Mouse (Mus musculus) A20 (cell line): ENCODE measurements at regions not wholly inside any gene's neighbourhood (a gene's known extent, or its start where the extent isn't known, plus 50 kb on each side); places are given as distances from the start of the nearest gene placed in this dataset.

Source experiments
- DNase-seq: peaks from one replicate; pipeline ENCODE4 v3.0.0-alpha.2; 2011; ENCODE audit warnings: low read depth, low spot score

- DNase-seq: peak; percentile 22
Measured at GRCm38 (mm10) chr6:126481257-126481656, 54.0 kb downstream of the Kcna5 start.

DNA sequence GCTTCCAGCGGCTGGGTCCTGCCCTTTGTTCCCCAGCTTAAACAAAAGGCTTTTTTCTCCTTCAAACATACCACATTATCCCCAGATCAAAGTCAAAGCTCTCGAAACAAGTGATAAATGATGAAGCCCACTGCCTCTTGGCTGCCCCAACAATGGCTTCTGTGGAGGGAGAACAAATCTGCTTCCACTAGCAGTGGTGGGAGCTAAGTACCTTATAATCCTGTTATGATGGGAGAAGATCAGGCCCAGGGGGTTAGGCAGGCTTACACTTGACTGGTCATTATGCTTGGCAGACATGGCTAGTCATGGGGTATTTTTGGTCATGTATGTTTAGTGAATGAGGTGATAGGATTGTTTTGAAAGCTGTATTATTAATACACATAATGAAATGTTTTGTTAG, 57.7 kb downstream of the Kcna5 start:
- DNase-seq: no peak

DNA sequence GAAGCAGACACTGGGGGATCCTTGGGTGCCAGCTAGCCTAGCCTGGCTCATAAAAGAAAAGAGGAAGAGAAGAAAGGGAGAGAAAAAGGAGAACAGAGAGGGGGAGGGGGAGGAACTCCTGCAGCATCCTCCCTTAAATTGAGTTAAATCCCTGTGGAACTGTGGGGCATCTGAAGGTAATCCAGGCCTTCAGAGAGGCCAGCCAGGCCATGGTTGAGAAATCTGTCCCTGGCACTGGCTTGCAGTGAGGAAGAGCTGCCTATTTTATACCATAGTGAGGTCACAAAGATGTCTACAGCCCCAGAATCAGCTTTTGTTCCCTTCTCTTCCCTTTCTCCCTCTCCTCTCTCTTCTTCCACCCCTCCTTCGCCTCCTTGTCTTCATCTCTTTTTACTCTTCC, 58.5 kb downstream of the Kcna5 start:
- no peak for DNase-seq

DNA sequence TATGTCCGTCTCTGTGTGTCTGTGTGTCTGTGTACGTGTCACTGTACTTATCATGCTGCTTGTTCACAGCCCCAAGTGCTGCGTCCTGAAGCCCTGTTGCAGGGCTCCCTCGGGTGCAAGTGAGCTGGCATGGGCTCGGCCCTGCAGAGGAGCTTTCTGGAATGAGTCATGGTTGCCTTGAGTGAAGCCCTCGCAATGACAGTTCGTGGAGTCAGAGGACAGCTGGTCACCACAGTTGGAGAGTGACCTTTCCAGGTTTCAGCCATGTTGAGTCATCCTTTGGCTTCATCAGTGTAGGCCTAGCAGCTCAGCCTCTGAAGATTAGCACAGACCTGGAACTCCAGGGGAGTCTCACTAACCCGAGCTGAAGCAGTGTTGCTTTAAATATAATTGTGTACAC, 59.7 kb downstream of the Kcna5 start:
- DNase-seq: no peak

DNA sequence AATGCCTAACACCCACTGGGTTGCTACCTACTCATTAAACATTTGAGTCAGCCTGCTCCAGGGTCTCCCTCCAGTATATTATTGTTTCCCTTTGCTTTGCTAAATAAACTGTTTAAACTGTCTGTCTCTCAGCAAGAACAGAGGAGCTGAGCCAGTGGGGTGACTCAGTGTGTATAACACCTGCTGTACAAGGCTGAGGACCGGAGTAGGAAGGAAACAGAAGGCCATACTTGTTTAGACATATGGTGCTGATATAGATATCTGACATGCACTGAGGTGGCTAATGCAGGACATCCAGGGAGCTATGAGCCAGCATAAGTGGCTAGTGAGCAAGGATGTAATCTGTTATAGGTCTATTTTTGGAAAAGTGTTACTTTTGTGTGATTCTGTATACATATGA, 81.5 kb downstream of the Kcna5 start:
- no peak for DNase-seq

- DNase-seq: peak; percentile 23
Measured at GRCm38 (mm10) chr6:126445519-126445918, 89.7 kb downstream of the Kcna5 start.

- DNase-seq: no peak
Measured at GRCm38 (mm10) chr6:126440254-126440653, 95.0 kb downstream of the Kcna5 start.

DNA sequence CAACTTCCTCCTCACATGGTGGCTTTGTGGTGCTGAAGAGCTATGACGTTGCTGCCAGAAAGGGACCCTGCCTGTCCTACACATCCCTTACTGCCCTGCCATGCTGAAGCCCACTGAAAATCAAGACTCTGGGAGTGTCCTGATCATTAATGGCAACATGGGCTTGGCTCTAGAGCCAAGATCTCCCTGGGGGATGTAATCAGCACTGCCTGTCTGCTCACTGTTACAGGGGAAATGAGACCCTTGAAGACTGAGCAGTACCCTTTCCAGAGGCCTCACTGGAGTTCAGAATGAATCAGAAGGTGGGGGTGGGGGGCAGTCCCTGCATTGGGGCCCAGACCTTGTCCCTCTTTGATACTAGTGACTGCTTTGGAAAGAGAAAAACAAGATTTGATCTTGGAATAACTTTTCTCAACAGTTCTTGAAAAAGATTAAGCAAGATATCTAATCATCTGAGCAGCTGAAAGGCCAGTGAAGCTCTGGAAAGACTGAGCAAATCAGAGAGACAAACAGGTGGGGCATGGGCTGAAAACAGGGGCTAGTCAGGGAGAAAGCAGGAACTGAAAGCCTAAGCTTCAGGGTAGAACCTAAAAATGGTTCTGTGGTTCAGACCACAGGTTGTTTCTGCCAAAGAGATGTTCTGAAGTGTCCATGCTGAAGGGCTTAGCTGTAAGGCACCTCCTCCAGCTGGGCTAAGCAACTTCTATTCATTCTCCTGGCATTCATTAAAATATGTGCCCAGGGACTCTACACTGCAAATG, 97.1 kb downstream of the Kcna5 start:
- peak; percentile 87 for DNase-seq

DNA sequence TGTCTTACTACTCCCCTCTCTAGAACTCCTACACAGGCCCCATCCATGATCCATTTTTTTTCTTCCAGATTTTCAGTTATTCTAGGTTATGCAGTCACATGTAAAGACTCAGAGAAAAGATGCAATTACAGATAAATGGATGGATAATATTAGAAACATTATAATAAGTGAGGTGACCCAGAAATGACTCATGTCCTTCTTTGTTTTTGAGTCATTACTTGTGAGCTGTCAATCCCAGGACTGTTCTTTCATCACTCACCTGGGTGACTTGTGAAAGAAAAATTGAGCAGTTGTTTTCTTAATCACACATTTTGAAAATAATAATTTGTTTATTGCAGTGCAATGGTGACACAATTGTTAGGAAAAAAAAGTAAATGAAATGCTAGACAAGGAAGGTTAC, 108.0 kb downstream of the Kcna5 start:
- no peak for DNase-seq

- no peak for DNase-seq
Measured at GRCm38 (mm10) chr6:126405736-126406135, 129.5 kb downstream of the Kcna5 start.

- DNase-seq: no peak
Measured at GRCm38 (mm10) chr6:126404331-126405070, 130.7 kb downstream of the Kcna5 start.

DNA sequence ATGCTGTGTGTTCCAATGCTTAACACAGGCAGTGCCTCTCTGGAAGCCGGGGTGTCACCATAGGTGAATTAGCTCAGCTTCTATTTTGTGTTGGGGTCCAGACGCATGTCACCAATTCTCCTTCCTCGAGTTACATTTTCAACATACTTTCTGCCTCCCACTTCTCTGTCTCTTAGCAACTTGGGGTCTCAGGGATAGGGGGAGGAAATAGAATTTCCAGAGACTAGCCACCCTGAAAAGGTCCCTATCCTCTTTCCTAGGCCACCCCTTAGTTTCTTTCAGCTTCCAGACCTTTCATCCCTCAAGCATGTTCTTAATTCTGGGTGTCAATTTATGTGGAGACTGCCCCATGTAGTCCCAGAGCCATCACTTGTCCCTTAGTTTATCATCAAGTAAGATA, 135.6 kb downstream of the Kcna5 start:
- DNase-seq: no peak

- DNase-seq: no peak
Measured at GRCm38 (mm10) chr6:126398641-126399040, 136.6 kb downstream of the Kcna5 start.

DNA sequence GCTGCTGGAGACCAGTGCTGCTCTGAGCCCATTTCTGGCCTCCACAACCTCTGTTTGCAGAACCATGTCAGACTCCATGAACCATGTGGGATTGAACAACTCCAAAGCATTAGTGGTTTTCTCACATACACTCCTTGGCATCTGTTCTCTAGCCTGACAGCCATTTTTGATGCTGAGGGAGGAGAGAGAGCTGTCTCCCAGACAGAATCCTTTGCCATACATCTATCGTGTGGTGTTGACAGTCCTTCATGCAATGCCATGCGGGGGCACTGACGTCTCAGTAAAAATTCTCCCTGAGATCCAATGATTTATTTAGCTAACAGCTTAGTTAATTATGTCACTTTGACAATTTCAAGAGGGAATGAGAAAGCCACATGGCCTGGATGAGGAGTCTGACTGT, 140.2 kb downstream of the Kcna5 start:
- DNase-seq: no peak

DNA sequence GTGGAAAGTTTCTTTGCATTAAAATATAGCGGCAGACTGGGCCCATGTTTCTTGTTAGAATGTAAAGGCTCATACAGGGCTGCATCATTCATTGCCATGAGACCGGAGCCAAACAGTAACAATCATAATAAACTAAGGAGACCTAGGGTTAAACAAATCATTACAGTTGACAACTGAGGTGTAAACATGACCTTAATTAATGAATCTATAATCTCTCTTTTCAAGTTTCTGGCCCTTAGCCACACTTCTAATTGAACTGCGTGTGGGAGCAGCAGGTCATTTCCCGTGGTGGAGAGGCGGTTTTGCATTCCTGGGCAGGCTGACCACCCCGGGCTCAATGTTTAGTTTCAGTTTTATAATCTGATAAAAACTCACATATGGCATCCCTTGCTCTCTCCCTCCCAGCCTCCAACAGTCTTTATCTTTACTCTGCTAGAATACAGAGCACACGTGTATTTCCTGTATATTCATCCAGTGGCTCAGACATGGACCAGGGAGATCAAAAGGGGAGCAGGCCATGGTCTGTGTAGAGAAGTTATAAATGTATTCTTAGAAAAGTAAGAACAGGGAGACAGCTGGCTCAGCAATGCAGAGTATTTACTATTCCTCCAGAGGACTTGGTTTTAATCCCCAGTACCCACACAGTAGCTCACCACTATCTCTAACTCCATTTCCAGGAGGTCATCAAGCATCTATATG, 141.0 kb downstream of the Kcna5 start:
- no peak for DNase-seq

DNA sequence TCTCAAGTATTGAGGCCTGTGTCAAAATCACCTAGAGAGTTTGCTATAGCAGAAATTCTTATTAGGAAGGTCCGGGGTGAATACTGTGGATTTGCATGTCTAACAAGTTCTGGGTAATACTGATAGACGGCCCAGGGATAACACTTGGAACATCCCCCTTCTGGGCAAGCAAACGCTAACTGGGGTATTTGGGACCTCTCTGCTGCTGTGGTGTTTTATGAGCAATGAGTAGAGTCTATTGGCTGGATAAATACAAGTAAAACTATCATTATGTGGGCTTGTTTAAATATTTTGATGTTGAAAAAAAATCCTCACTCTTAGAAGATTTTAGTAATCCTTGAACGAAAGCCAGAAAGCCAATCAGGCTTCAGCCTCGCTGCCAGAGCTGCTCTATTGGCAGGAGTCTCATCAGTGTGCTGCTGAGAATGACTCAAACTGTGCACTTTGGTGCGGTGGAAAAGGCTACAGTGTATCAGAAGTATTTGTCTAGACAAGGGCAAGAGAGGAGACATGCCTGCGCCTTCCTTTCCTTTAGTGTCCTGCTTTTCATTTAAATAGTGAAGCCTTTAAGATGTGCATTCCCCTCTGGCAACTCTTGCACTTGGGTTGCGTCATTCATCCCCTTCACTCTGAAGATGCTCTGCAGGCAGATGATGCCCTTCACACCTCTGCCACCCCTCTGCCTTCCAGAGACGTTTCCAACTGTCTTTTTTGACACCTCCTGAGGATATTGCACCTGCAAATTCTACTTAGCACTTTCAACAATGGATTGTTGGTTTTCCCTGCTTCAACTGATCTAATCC, 150.8 kb downstream of the Kcna5 start:
- no peak for DNase-seq

DNA sequence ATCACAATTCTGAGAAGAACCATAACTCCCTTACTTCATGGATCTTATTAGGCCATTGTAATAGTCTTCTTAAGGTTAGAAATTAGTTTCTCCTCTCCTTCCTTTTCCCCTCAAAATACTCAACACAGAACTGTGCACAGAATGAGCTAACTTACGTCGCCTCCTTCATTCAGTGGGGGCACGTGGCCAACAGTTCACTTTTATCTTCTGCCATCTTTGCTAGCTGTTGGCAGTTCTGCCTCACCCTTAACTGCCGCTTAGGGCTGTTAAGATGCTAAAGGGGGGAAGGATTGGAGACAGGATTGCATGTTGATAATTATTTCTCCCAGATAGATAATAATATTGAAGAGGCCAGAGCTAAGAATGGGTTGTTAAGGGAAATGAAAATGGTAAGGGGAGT, 158.0 kb downstream of the Kcna5 start:
- no peak for DNase-seq

DNA sequence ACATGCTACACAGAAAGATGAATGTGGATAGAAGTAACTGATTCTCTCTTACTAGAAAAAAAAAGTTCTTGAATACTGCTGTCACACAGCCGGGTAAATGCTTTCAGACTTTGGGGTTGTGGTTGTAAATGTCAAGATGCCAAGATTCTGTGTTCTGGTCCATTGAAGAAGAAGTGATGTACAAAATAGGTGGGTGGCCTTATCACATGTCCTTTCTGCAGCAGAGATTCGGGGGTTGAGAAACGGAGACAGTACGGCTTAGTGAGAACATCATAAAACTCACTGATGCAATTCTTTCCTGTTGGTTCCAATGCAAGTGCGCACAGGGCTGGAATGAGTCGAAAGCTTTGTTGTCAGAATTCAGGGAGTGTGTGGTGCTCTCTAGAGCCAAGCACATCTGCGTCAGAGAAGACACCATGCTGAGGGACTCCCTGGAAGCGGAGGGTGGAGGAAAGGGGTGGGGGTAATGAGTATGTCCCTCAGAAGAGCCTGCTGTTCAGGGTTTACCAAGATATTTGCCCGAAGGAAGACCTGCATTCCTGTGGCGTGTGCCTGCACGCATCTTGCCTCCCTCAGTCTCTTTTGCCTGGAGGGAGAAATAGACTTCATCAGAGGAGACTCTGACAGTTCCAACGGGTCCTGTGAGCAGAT, 160.1 kb downstream of the Kcna5 start:
- DNase-seq: no peak

- DNase-seq: peak; percentile 73
Measured at GRCm38 (mm10) chr6:126371971-126372370, 163.2 kb downstream of the Kcna5 start.

GRCm38 (mm10) chr6:126371489-126371888, 163.7 kb downstream of the Kcna5 start:
- DNase-seq: no peak

DNA sequence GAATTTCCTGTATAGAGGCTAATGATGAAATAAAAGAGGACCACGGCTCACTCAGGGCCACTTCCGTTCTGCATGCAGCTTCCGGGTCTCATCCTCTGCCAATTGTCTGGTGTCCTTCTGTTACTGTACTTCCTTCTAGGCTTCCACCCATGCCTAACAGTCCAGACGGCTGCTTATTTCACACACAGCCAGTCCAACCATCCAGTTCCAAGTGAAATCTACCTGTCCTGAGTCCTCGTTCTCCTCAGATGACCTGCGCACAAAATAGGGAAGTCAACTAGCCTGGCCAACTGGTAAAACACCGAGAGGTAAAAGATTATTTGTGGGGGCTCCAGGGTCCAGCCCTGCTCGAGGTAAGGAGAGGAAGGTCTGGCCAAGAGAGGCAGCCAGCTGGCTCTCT, 169.7 kb downstream of the Kcna5 start:
- no peak for DNase-seq
